Mouse (Mus musculus): ENCODE data around the gene Auh. TPM values are rescaled to one million over a fixed set of nuclear protein-coding genes. Genes with fewer than 3 reads are reported as not detected.

Auh gene
- total and polyA plus RNA-seq, 2 experiments, result 33.3 to 49.2 TPM

DNA sequence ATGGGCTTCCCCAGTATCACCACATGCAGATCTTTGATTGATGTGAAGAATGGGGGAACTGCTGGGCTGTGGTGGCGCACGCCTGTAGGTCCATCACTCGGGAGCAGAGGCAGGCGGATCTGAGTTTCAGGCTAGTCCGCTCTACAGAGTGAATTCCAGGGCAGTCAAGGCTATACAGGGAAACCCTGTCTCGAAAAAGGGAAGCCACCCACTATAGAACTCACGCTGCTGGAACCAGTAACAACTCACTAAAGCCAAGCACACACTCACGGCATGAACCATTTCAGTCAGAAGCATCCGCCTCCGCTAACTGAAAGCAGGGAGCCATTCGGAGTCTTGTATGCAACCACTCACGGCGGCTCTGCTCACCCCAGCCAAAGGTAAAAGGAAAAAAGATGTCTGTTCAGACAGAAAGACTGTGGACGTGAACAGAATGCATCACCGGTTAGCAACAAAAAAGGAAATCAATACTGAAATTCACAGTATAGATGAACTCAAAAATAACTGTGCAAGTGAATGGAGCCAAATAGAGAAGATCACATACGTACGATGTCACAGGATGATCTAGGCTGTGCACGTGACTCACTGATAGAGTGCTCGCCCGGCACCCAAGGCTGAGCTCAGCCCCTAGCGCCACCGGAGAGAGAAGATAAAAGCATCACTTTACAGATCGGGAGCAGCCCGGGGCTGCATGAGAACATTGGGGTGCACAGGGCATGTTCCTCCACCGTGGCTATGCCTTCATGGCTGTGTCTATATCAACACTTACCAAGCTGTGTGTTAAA is 53.7 kb downstream of the Auh start:
- TF ChIP-seq CTCF (IDR thresholded peaks at IDR 0.05; ENCODE audit: low read depth, low read length) (no peak), POLR2A (IDR thresholded peaks at IDR 0.05; ENCODE audit: extremely low read depth, insufficient read depth, low read length) (no peak)
- H3K36me3 ChIP-seq (ENCODE audit: control insufficient read depth, insufficient read depth, low read length), result no peaks in the 10 kb centered on the region; the same call in 1 of the 2 replicates
- H3K9ac ChIP-seq (ENCODE audit: low read depth, low read length), result no peak overlapping the region
- no peaks in the 10 kb centered on the region for H3K27me3 ChIP-seq (ENCODE audit: control insufficient read depth, insufficient read depth, low read length)
- no peak overlapping the region for H3K27ac ChIP-seq (replicated peaks; ENCODE audit: insufficient read depth, low read depth, low read length)
- H3K4me1 ChIP-seq (ENCODE audit: control insufficient read depth, insufficient read depth, low read length), result no peaks in the 10 kb centered on the region
- 91% methylated on average over 25 of the region's 25 CpGs for WGBS
- no peaks in the 10 kb centered on the region for H3K79me2 ChIP-seq (ENCODE audit: control insufficient read depth, insufficient read depth, low read length)
- no peak overlapping the region for H3K4me3 ChIP-seq (ENCODE audit: insufficient read depth, low read depth, low read length)
- no peak for DNase-seq (ENCODE audit: extremely low read depth, low read depth, low spot score)

DNA sequence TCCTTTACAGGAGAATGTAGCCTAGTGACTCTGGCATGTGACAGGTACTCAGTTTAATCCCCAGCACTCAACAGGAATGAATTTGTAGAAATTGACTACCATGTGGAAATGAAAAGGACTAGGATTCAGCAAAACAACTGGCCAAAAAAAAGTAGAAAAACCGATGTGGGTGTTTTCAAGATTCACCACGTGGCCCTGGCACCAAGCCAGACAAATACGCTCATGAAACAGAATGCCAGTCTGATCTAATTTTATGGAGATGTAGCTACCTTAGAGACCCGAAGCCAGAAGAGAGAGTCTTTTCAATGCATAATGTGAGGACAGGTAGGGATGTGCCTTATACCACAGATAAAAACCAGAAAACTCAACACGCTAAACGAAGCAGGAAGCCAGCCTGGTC is 54.4 kb downstream of the Auh start:
- no peak for DNase-seq (ENCODE audit: extremely low read depth, low read depth, low spot score)
- Histone ChIP-seq H3K27ac (replicated peaks; ENCODE audit: insufficient read depth, low read depth, low read length) (no peak overlapping the region), H3K4me3 (ENCODE audit: insufficient read depth, low read depth, low read length) (no peak overlapping the region), H3K9ac (ENCODE audit: low read depth, low read length) (no peak overlapping the region), H3K4me1 (ENCODE audit: control insufficient read depth, insufficient read depth, low read length) (no peaks in the 10 kb centered on the region), H3K27me3 (ENCODE audit: control insufficient read depth, insufficient read depth, low read length) (no peaks in the 10 kb centered on the region), H3K79me2 (ENCODE audit: control insufficient read depth, insufficient read depth, low read length) (no peaks in the 10 kb centered on the region), H3K36me3 (ENCODE audit: control insufficient read depth, insufficient read depth, low read length) (no peaks in the 10 kb centered on the region)
- 76% methylated on average over 6 of the region's 6 CpGs for WGBS
- TF ChIP-seq CTCF (IDR thresholded peaks at IDR 0.05; ENCODE audit: low read depth, low read length), result no peak
- TF ChIP-seq POLR2A (IDR thresholded peaks at IDR 0.05; ENCODE audit: extremely low read depth, insufficient read depth, low read length), result no peak

DNA sequence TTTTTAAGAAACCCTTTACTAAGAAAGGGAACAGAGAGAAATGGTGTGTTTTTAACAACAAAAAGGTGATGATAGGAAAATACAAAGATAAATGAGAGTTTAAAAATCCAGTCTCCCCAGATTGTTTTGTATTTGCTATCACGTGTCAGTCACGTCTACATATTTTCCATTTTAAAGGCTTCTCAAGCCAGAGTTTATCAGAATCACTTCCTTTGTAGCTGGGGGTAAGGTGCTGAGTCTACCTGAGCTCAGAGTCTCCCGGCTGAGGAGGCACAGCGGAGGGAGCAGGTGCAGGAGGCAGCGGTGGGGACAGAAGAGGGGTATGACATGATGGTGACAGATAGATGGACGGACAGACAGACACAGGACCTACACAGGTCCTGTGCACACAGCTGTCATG is 55.1 kb downstream of the Auh start:
- 88% methylated on average over 6 of the region's 6 CpGs for WGBS
- DNase-seq (ENCODE audit: extremely low read depth, low read depth, low spot score), result no peak
- H3K36me3 ChIP-seq (ENCODE audit: control insufficient read depth, insufficient read depth, low read length), result no peaks in the 10 kb centered on the region

DNA sequence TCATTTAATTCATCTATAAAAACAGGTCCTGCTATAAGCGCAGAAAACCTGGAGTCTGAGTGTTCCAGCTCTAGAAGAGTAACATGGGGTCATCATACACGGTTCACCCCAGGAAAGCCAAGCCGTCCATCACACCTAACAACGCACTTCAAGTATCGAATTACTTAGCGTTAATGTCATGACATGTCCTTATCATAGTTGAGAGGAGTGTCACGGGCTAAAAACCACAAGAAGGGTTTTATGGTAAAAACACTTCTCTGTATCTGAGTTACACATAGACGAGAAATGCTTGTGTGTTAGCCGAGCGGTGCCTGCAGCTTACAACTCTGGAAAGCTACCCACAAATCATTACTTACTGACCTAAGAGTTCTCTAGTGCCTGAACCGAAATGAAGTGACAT is 55.6 kb downstream of the Auh start:
- Histone ChIP-seq H3K9ac (ENCODE audit: low read depth, low read length) (no peak overlapping the region), H3K4me3 (ENCODE audit: insufficient read depth, low read depth, low read length) (no peak overlapping the region), H3K36me3 (ENCODE audit: control insufficient read depth, insufficient read depth, low read length) (no peaks in the 10 kb centered on the region), H3K27me3 (ENCODE audit: control insufficient read depth, insufficient read depth, low read length) (no peaks in the 10 kb centered on the region), H3K4me1 (ENCODE audit: control insufficient read depth, insufficient read depth, low read length) (no peaks in the 10 kb centered on the region), H3K79me2 (ENCODE audit: control insufficient read depth, insufficient read depth, low read length) (no peaks in the 10 kb centered on the region), H3K27ac (replicated peaks; ENCODE audit: insufficient read depth, low read depth, low read length) (no peak overlapping the region)
- DNase-seq (ENCODE audit: extremely low read depth, low read depth, low spot score), result no peak
- 92% methylated on average over 11 of the region's 11 CpGs for WGBS
- TF ChIP-seq CTCF (IDR thresholded peaks at IDR 0.05; ENCODE audit: low read depth, low read length) (no peak), POLR2A (IDR thresholded peaks at IDR 0.05; ENCODE audit: extremely low read depth, insufficient read depth, low read length) (no peak)

More for the DNA sequence above, 55.1 kb downstream of the Auh start:
- no peak overlapping the region for H3K27ac ChIP-seq (replicated peaks; ENCODE audit: insufficient read depth, low read depth, low read length)
- no peaks in the 10 kb centered on the region for H3K27me3 ChIP-seq (ENCODE audit: control insufficient read depth, insufficient read depth, low read length)
- no peak for TF ChIP-seq CTCF (IDR thresholded peaks at IDR 0.05; ENCODE audit: low read depth, low read length)
- TF ChIP-seq POLR2A (IDR thresholded peaks at IDR 0.05; ENCODE audit: extremely low read depth, insufficient read depth, low read length), result no peak
- no peak overlapping the region for H3K9ac ChIP-seq (ENCODE audit: low read depth, low read length)
- H3K4me1 ChIP-seq (ENCODE audit: control insufficient read depth, insufficient read depth, low read length), result no peaks in the 10 kb centered on the region
- no peak overlapping the region for H3K4me3 ChIP-seq (ENCODE audit: insufficient read depth, low read depth, low read length)
- no peaks in the 10 kb centered on the region for H3K79me2 ChIP-seq (ENCODE audit: control insufficient read depth, insufficient read depth, low read length)

DNA sequence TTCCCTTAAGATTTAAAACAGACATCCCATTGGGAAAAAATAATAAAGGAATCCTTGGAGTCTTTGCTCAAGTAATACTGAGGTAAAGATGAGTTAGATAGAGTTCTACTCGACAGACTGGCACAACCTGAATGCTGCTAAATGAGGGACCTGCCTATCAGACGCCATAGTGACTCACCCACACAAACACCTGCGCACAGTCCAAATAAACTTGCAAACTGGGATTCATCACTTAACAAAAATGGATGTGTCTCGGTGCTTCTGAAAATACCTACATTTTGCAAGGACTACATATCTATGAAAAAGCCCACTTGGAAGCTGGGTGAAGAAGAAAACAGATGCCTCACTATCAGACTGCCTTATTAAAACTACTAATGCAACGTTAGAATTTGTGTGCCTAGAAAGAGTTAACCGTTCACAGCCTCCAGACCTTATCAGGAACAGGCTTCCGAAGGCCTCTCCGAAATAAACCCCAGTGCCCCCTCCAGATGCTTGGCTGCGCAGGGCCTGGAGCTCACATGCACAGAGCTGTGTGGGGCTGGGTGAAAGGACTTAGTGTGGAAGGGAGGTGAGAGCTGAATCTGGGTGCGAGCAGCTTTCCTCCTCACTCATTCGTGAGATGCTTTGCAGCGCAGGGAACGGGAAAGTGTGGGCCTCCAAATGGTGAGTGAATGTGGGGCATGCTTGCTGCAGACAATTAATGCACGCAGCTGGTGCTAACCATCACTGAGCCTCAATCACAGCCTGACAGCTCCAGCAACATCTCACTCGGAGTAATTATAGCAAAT is 63.3 kb downstream of the Auh start:
- Histone ChIP-seq H3K27ac (replicated peaks; ENCODE audit: insufficient read depth, low read depth, low read length) (no peak overlapping the region), H3K9ac (ENCODE audit: low read depth, low read length) (no peak overlapping the region), H3K79me2 (ENCODE audit: control insufficient read depth, insufficient read depth, low read length) (no peaks in the 10 kb centered on the region), H3K4me3 (ENCODE audit: insufficient read depth, low read depth, low read length) (no peak overlapping the region), H3K4me1 (ENCODE audit: control insufficient read depth, insufficient read depth, low read length) (no peaks in the 10 kb centered on the region), H3K36me3 (ENCODE audit: control insufficient read depth, insufficient read depth, low read length) (no peaks in the 10 kb centered on the region), H3K27me3 (ENCODE audit: control insufficient read depth, insufficient read depth, low read length) (no peaks in the 10 kb centered on the region)
- no peak for DNase-seq (ENCODE audit: extremely low read depth, low read depth, low spot score)
- no peak for TF ChIP-seq POLR2A (IDR thresholded peaks at IDR 0.05; ENCODE audit: extremely low read depth, insufficient read depth, low read length)
- TF ChIP-seq CTCF (IDR thresholded peaks at IDR 0.05; ENCODE audit: low read depth, low read length), result no peak
- WGBS, result 77% methylated on average over 15 of the region's 15 CpGs

All from liver, adult 2 months (tissue).